Mouse (Mus musculus): Measurements from ENCODE around the gene Shq1.

- TF ChIP-seq CTCF (IDR thresholded peaks at IDR 0.05; ENCODE audit: borderline replicate concordance, insufficient read depth, low read depth, low read length) (no peak), POLR2A (IDR thresholded peaks at IDR 0.05; ENCODE audit: borderline replicate concordance, insufficient read depth, low read length) (no peak)
These were observed 5.5 kb upstream of the Shq1 start for GRCm38 (mm10) chr6:100676461-100676860.
